Mouse (Mus musculus): ENCODE measurements at regions not wholly inside any gene's neighbourhood (a gene's known extent, or its start where the extent isn't known, plus 50 kb on each side); places are given as distances from the start of the nearest gene placed in this dataset.
A peak's percentile ranks its signal among the peaks of the same experiment; 100 is the strongest.

DNA sequence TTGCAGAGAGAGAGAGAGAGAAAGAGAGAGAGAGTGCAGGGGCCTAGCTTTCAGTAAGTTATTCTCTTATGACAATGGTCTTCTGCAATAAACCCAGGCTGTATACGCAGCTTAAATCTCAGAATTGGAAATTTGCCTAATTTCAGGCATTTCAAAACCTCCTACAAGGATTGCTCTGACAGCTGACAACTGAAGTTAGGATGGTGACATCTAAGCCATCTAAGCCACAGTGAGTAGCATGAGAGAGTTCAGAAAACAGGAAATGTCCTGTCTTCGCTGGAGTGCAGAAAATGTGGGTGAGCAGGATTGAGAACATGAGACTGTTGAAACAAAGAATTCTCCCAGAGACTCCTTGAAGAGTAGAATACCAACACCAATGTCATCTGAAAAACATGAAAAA lies 56.8 kb downstream of the Fam110c start:
- H3K4me1 ChIP-seq (replicated peaks; ENCODE audit: control insufficient read depth, insufficient read depth, low read length) = no peaks in the 10 kb centered on the region
- H3K9ac ChIP-seq (ENCODE audit: low read depth, low read length) = no peak overlapping the region
- no peak for DNase-seq (ENCODE audit: low spot score)

DNA sequence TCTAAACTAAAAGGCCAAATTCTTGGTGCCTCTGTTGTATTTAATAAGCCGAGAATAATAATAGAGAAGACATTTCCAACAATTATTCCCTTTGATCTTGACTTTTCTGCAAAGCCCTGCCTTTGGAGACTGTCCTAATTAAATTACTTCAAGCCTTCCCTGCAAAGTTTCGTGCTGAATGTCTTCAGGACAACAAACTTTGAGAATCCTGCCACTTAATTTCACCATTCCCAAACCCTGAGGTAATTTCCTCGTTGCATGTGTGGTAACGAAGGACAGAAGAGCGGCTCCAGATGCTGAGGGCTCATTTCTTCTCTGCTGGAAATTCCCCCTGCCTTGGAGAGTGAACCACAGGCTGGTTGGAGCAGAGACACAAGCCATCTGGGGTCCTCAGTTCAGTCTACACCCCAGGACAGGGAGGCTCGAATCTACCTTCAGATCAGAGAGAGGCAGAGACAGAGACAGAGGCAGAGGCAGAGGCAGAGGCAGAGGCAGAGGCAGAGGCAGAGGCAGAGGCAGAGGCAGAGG lies 60.9 kb downstream of the Fam110c start:
- no peaks in the 10 kb centered on the region for H3K36me3 ChIP-seq (ENCODE audit: control insufficient read depth, insufficient read depth, low read length)
- no peak overlapping the region for H3K27ac ChIP-seq (ENCODE audit: low read depth, low read length)
- no peak overlapping the region for H3K9ac ChIP-seq (ENCODE audit: low read depth, low read length)
- DNase-seq (ENCODE audit: low spot score) (no peak), ATAC-seq (replicated peaks; ENCODE audit: low FRiP score) (no peak)
- H3K4me2 ChIP-seq = no peak overlapping the region
- no peaks in the 10 kb centered on the region for H3K9me3 ChIP-seq (ENCODE audit: control insufficient read depth, low read length)
- H3K4me1 ChIP-seq (replicated peaks; ENCODE audit: control insufficient read depth, insufficient read depth, low read length) = no peaks in the 10 kb centered on the region
- 75% methylated on average over 6 of the region's 6 CpGs for WGBS
- H3K27me3 ChIP-seq (replicated peaks; ENCODE audit: control insufficient read depth, insufficient read depth, low read length) = no peaks in the 10 kb centered on the region
- H3K4me3 ChIP-seq (ENCODE audit: low read depth, low read length) = no peak overlapping the region

More for the DNA sequence above, 56.8 kb downstream of the Fam110c start:
- Histone ChIP-seq H3K36me3 (ENCODE audit: control insufficient read depth, insufficient read depth, low read length) (no peaks in the 10 kb centered on the region), H3K27me3 (replicated peaks; ENCODE audit: control insufficient read depth, insufficient read depth, low read length) (no peaks in the 10 kb centered on the region), H3K27ac (ENCODE audit: low read depth, low read length) (no peak overlapping the region), H3K4me3 (ENCODE audit: low read depth, low read length) (no peak overlapping the region), H3K4me2 (no peak overlapping the region), H3K9me3 (ENCODE audit: control insufficient read depth, low read length) (no peaks in the 10 kb centered on the region)
- no peak for ATAC-seq (replicated peaks; ENCODE audit: low FRiP score)
- 60% methylated on average over 2 of the region's 2 CpGs for WGBS

DNA sequence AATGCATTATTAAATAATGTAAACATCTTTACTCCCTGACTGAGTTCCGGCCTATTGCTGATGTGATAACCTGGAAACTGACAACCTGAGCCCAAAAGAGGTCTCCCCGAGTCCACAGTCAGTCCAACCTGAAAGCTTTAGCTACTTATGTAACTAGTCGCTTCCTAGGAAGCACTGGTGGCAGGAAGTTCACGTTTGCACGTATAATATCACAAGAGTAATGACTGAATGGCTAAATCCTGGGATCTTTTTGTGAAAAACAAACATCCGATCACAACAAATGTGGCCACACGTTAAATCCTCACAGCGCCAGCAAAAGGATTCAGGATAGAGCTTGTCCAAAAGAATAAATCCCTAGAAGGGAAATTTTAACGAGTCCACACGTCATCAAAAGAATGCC lies 62.7 kb downstream of the Fam110c start:
- ATAC-seq (replicated peaks; ENCODE audit: low FRiP score) (no peak), DNase-seq (ENCODE audit: low spot score) (no peak)
- H3K4me3 ChIP-seq (ENCODE audit: low read depth, low read length) = no peak overlapping the region
- H3K4me1 ChIP-seq (replicated peaks; ENCODE audit: control insufficient read depth, insufficient read depth, low read length) = no peaks in the 10 kb centered on the region
- 76% methylated on average over 10 of the region's 10 CpGs for WGBS
- H3K9me3 ChIP-seq (ENCODE audit: control insufficient read depth, low read length) = no peaks in the 10 kb centered on the region
- H3K27me3 ChIP-seq (replicated peaks; ENCODE audit: control insufficient read depth, insufficient read depth, low read length) = no peaks in the 10 kb centered on the region
- H3K36me3 ChIP-seq (ENCODE audit: control insufficient read depth, insufficient read depth, low read length) = no peaks in the 10 kb centered on the region
- H3K9ac ChIP-seq (ENCODE audit: low read depth, low read length) = no peak overlapping the region
- H3K4me2 ChIP-seq = no peak overlapping the region
- H3K27ac ChIP-seq (ENCODE audit: low read depth, low read length) = no peak overlapping the region

DNA sequence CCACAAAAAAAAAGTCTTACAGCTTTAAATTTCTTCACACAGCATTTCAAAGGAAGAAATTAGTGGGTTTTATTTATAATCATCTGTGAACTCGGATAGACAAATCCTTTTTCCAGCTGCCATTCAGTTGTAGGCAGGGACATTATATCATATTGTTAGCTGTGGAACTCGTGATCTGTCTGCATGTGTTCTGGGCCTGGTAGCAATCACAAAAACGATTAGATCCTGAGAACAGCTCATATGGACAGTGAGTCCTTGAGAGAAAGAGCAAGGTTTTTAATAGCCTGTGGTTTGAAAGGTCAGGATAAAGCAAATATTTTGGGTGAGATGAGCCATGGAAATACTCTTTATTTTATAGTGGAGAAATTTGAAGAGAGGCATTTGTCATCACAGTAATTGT lies 63.2 kb downstream of the Fam110c start:
- no peak for ATAC-seq (replicated peaks; ENCODE audit: low FRiP score)
- WGBS = 55% methylated on average over 3 of the region's 3 CpGs
- H3K27me3 ChIP-seq (replicated peaks; ENCODE audit: control insufficient read depth, insufficient read depth, low read length) = no peaks in the 10 kb centered on the region
- H3K4me1 ChIP-seq (replicated peaks; ENCODE audit: control insufficient read depth, insufficient read depth, low read length) = no peaks in the 10 kb centered on the region
- no peak overlapping the region for H3K9ac ChIP-seq (ENCODE audit: low read depth, low read length)
- no peak overlapping the region for H3K4me3 ChIP-seq (ENCODE audit: low read depth, low read length)
- no peak overlapping the region for H3K4me2 ChIP-seq
- no peak for DNase-seq (ENCODE audit: low spot score)
- no peak overlapping the region for H3K27ac ChIP-seq (ENCODE audit: low read depth, low read length)
- H3K9me3 ChIP-seq (ENCODE audit: control insufficient read depth, low read length) = no peaks in the 10 kb centered on the region
- no peaks in the 10 kb centered on the region for H3K36me3 ChIP-seq (ENCODE audit: control insufficient read depth, insufficient read depth, low read length)

DNA sequence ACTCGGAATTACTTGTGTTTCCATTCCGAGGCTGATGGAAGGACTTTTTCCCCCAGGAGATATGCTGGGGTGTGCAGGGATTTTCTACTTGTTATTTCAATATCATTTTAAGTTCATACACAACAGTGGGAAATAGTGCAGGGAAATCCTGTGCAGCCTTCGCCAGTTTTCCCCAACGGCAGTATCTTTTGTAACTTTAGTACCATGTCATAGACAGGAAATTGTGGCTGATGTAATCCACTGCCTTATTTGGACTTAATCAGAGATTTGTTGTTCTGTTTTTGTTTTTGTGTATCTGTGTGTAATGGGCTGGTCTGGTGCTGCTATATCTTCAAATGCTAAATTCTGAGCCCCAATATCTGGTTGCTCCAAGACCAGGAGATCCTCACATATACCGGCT lies 63.8 kb downstream of the Fam110c start:
- Histone ChIP-seq H3K9ac (ENCODE audit: low read depth, low read length) (no peak overlapping the region), H3K36me3 (ENCODE audit: control insufficient read depth, insufficient read depth, low read length) (no peaks in the 10 kb centered on the region), H3K27me3 (replicated peaks; ENCODE audit: control insufficient read depth, insufficient read depth, low read length) (no peaks in the 10 kb centered on the region), H3K4me3 (ENCODE audit: low read depth, low read length) (no peak overlapping the region), H3K27ac (ENCODE audit: low read depth, low read length) (no peak overlapping the region), H3K4me2 (no peak overlapping the region), H3K9me3 (ENCODE audit: control insufficient read depth, low read length) (no peaks in the 10 kb centered on the region), H3K4me1 (replicated peaks; ENCODE audit: control insufficient read depth, insufficient read depth, low read length) (no peaks in the 10 kb centered on the region)
- ATAC-seq (replicated peaks; ENCODE audit: low FRiP score) = no peak
- no peak for DNase-seq (ENCODE audit: low spot score)
- WGBS = 71% methylated on average over 5 of the region's 5 CpGs

DNA sequence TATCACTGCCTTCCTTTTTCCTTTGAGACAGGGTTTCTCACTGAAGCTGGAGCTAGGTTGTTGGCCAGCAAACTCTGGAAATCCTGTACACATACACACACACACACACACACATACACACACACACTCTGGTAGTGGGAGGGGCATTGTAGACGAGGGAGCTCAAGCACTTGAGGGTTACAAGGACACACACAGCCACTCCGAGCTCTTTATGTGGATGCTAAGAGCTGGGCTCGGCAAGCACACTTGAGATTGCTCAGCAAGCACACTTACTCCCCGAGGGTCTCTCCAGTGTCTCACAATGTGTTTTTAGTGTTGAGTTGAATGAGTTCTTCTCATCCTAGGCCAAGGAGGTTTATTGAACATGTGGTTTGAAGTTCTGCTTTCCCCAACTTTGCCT lies 66.2 kb downstream of the Fam110c start:
- WGBS = 64% methylated on average over 4 of the region's 4 CpGs
- H3K27me3 ChIP-seq (replicated peaks; ENCODE audit: control insufficient read depth, insufficient read depth, low read length) = no peaks in the 10 kb centered on the region
- no peaks in the 10 kb centered on the region for H3K4me1 ChIP-seq (replicated peaks; ENCODE audit: control insufficient read depth, insufficient read depth, low read length)
- no peak overlapping the region for H3K4me2 ChIP-seq
- no peak overlapping the region for H3K27ac ChIP-seq (ENCODE audit: low read depth, low read length)
- H3K36me3 ChIP-seq (ENCODE audit: control insufficient read depth, insufficient read depth, low read length) = no peaks in the 10 kb centered on the region
- ATAC-seq (replicated peaks; ENCODE audit: low FRiP score) (no peak), DNase-seq (ENCODE audit: low spot score) (no peak)
- no peak overlapping the region for H3K4me3 ChIP-seq (ENCODE audit: low read depth, low read length)
- no peak overlapping the region for H3K9ac ChIP-seq (ENCODE audit: low read depth, low read length)
- no peaks in the 10 kb centered on the region for H3K9me3 ChIP-seq (ENCODE audit: control insufficient read depth, low read length)

DNA sequence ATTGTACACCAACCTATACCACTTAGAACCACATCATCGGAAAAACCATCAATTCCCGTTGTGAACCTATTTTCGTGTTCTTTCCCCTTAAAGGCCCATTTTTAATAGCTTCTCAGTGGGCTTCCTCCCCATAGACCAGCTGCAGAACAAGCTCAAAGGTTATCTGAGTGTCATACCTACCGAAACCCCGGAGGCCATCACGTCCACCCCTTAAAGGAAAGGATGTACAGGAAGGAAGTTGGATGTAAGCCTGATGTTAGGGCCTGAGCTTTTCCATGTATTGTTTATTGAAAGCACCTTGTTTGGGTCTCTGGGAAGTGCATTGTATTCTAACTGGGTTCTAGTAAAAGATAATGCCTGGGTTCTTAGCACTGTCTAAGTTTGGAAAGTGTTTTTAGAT lies 69.6 kb downstream of the Fam110c start:
- Histone ChIP-seq H3K36me3 (ENCODE audit: control insufficient read depth, insufficient read depth, low read length) (no peaks in the 10 kb centered on the region), H3K9me3 (ENCODE audit: control insufficient read depth, low read length) (no peaks in the 10 kb centered on the region), H3K27ac (ENCODE audit: low read depth, low read length) (no peak overlapping the region), H3K4me3 (ENCODE audit: low read depth, low read length) (no peak overlapping the region), H3K27me3 (replicated peaks; ENCODE audit: control insufficient read depth, insufficient read depth, low read length) (no peaks in the 10 kb centered on the region), H3K9ac (ENCODE audit: low read depth, low read length) (no peak overlapping the region), H3K4me1 (replicated peaks; ENCODE audit: control insufficient read depth, insufficient read depth, low read length) (no peaks in the 10 kb centered on the region), H3K4me2 (no peak overlapping the region)
- DNase-seq (ENCODE audit: low spot score) (no peak), ATAC-seq (replicated peaks; ENCODE audit: low FRiP score) (no peak)
- WGBS = 68% methylated on average over 6 of the region's 6 CpGs

DNA sequence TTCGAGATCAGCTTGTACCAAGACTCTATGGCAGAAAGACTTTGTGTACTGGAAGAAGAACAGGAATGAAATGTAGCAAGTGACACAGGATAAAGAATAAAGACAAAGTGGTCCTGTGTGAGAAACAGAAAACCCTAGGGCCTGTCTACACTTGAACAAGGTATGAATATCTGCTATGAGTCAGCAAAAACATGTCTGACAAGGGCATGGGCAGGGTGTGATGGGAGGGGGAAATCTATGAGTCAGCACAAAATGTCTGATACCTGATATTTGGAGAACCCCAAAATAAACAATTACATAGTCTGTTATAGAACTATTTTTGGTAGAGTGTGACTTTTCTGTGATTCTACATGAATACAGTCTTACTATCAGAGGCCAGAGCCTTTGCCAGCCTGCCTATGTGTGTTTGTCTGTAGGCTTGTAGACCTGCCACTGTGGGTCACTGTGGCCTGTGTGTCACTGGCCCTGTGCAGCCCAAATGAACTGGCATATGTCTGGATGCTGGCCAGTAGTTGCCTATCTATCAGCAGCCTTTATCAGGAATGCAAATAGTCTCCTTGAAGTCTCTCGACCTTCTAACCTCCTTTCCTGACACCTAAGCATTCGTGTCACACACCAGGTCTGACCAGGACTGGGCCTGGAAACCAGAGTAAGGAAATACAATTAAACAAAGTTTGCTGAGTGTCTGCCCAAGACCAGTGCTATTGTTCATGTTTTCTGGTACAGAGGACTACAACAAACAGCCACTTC lies 71.5 kb downstream of the Fam110c start:
- Histone ChIP-seq H3K27ac (ENCODE audit: low read depth, low read length) (no peak overlapping the region), H3K36me3 (ENCODE audit: control insufficient read depth, insufficient read depth, low read length) (no peaks in the 10 kb centered on the region), H3K9me3 (ENCODE audit: control insufficient read depth, low read length) (no peaks in the 10 kb centered on the region), H3K4me2 (no peak overlapping the region), H3K4me1 (replicated peaks; ENCODE audit: control insufficient read depth, insufficient read depth, low read length) (no peaks in the 10 kb centered on the region), H3K4me3 (ENCODE audit: low read depth, low read length) (no peak overlapping the region), H3K9ac (ENCODE audit: low read depth, low read length) (no peak overlapping the region), H3K27me3 (replicated peaks; ENCODE audit: control insufficient read depth, insufficient read depth, low read length) (no peaks in the 10 kb centered on the region)
- DNase-seq (ENCODE audit: low spot score) (no peak), ATAC-seq (replicated peaks; ENCODE audit: low FRiP score) (0 out of 2 replicates have a peak, but pooled peaks have one; percentile 31)
- 53% methylated on average over 3 of the region's 3 CpGs for WGBS

Data from liver, embryonic 11.5 days (tissue).